Mouse (Mus musculus): ENCODE results near the gene Srgap2.

GRCm38 (mm10) chr1:131553428-131553827 lies 26.3 kb upstream of the Srgap2 start:
- TF ChIP-seq CTCF (IDR thresholded peaks at IDR 0.05; ENCODE audit: low read depth) (no peak), EP300 (IDR thresholded peaks at IDR 0.05; ENCODE audit: low read depth) (no peak)

Measured in liver, postnatal 0 days (tissue).